13 mouse cellular contexts compared by ENCODE assay signal in genomic region chr6:116004716-116005115, GRCm38 (mm10). TPM values are rescaled to one million over a fixed set of nuclear protein-coding genes. Genes with fewer than 3 reads are reported as not detected.
DNase-seq lines count a peak whose midpoint lies in the region; ATAC-seq and TF ChIP-seq lines count a peak whose summit lies in the region.
"Had no signal": no experiment of that assay in that cellular context is flagged by ENCODE, and none has a peak within 500 bp of the region (broad histone marks: within the 10 kb centered on the region; RNA-seq: fewer than 3 reads in every experiment).

No protein-coding gene starts in this region.

- peak overlapping the region; percentile 90 for H3K27ac ChIP-seq in kidney, adult 2 months (ENCODE audit: insufficient read depth, low read depth, low read length)
- H3K27ac ChIP-seq in spleen, adult 2 months (ENCODE audit: insufficient read depth, low read length) = 0 out of 2 replicates have a peak overlapping the region, but pooled peaks have one; percentile 44
- H3K27ac ChIP-seq in limb, embryonic 13.5 days = peak overlapping the region; percentile 15; the same call in 1 of the 2 replicates
- H3K27ac ChIP-seq in stomach, postnatal 0 days (replicated peaks) = peak overlapping the region; percentile 67
- H3K27ac ChIP-seq in forebrain, postnatal 0 days (ENCODE audit: low read depth, low read length) = no peak overlapping the region

- no peak for DNase-seq in kidney, adult 2 months
- no peak for DNase-seq in kidney, adult 18-20 months
- DNase-seq in spleen, adult 2 months (ENCODE audit: low read depth in 1 of 2, low spot score in 2 of 2) = no peak
- no peak for DNase-seq in spleen, postnatal 10 days (ENCODE audit: low spot score in 2 of 2)
- DNase-seq in stomach, postnatal 0 days (ENCODE audit: low spot score) = no peak
- DNase-seq in forebrain, postnatal 0 days = no peak
- no peak for DNase-seq in cerebellum, adult 9-11 months
- DNase-seq: left cerebral cortex, postnatal 4 days; thymus, postnatal 25 days had no signal

- TF ChIP-seq POLR2A in kidney, adult 2 months (IDR thresholded peaks at IDR 0.05; ENCODE audit: low read depth, low read length) = no peak
- no peak for TF ChIP-seq POLR2A in spleen, adult 2 months (IDR thresholded peaks at IDR 0.05; ENCODE audit: low read depth, low read length)

- H3K4me1 ChIP-seq in kidney, adult 2 months (ENCODE audit: control insufficient read depth, insufficient read depth, low read length) = peaks cover 12% of the 10 kb centered on the region
- H3K4me1 ChIP-seq in spleen, adult 2 months (ENCODE audit: control insufficient read depth, insufficient read depth, insufficient read length) = peaks cover 9% of the 10 kb centered on the region; the same call in 1 of the 2 replicates
- H3K4me1 ChIP-seq in limb, embryonic 13.5 days = peaks cover 21% of the 10 kb centered on the region
- H3K4me1 ChIP-seq in stomach, postnatal 0 days (replicated peaks; ENCODE audit: control insufficient read depth, insufficient read depth) = no peaks in the 10 kb centered on the region
- no peaks in the 10 kb centered on the region for H3K4me1 ChIP-seq in forebrain, postnatal 0 days (ENCODE audit: insufficient read depth)

- H3K9ac ChIP-seq in limb, embryonic 13.5 days = peak overlapping the region; percentile 35; the same call in 1 of the 2 replicates
- no peak overlapping the region for H3K9ac ChIP-seq in stomach, postnatal 0 days (ENCODE audit: low read length)
- H3K9ac ChIP-seq in forebrain, postnatal 0 days = no peak overlapping the region

- 83% methylated on average over 6 of the region's 6 CpGs for WGBS in kidney, adult 2 months
- WGBS in spleen, adult 2 months = 69% methylated on average over 6 of the region's 6 CpGs
- 86% methylated on average over 6 of the region's 6 CpGs for WGBS in limb, embryonic 13.5 days
- WGBS in stomach, postnatal 0 days = 92% methylated on average over 6 of the region's 6 CpGs
- 82% methylated on average over 6 of the region's 6 CpGs for WGBS in forebrain, postnatal 0 days

- no peak overlapping the region for H3K4me3 ChIP-seq in kidney, adult 2 months (ENCODE audit: insufficient read depth, low read depth, low read length)
- H3K4me3 ChIP-seq in spleen, adult 2 months (ENCODE audit: extremely low read depth, insufficient read depth, insufficient read length) = no peak overlapping the region
- no peak overlapping the region for H3K4me3 ChIP-seq in limb, embryonic 13.5 days
- no peak overlapping the region for H3K4me3 ChIP-seq in stomach, postnatal 0 days (ENCODE audit: low read depth, low read length)
- H3K4me3 ChIP-seq in forebrain, postnatal 0 days (ENCODE audit: low read depth, low read length) = no peak overlapping the region
- H3K4me3 ChIP-seq: myocyte had no signal

- H3K27me3 ChIP-seq in kidney, adult 2 months (replicated peaks; ENCODE audit: control insufficient read depth, insufficient read depth, low read length) = no peaks in the 10 kb centered on the region
- no peaks in the 10 kb centered on the region for H3K27me3 ChIP-seq in spleen, adult 2 months (ENCODE audit: control insufficient read depth, insufficient read depth, low read length)
- no peaks in the 10 kb centered on the region for H3K27me3 ChIP-seq in limb, embryonic 13.5 days
- no peaks in the 10 kb centered on the region for H3K27me3 ChIP-seq in stomach, postnatal 0 days (ENCODE audit: control insufficient read depth, insufficient read depth, low read length)
- H3K27me3 ChIP-seq in forebrain, postnatal 0 days (ENCODE audit: insufficient read depth, low read length) = no peaks in the 10 kb centered on the region

- no peak for ATAC-seq in limb, embryonic 13.5 days (ENCODE audit: low FRiP score, low read depth)
- ATAC-seq in stomach, postnatal 0 days (ENCODE audit: low FRiP score, low TSS enrichment) = no peak
- ATAC-seq in forebrain, postnatal 0 days = no peak
- ATAC-seq: CD4-positive, CD25-positive, alpha-beta regulatory T cell, adult 4 months had no signal

- H3K4me2 ChIP-seq in limb, embryonic 13.5 days (replicated peaks) = no peak overlapping the region
- H3K4me2 ChIP-seq in stomach, postnatal 0 days (replicated peaks; ENCODE audit: low read depth) = no peak overlapping the region
- no peak overlapping the region for H3K4me2 ChIP-seq in forebrain, postnatal 0 days (ENCODE audit: low read depth)

- no peak for TF ChIP-seq EP300 in stomach, postnatal 0 days (optimal IDR thresholded peaks at IDR 0.05)

- TF ChIP-seq CTCF in kidney, adult 2 months (conservative IDR thresholded peaks at IDR 0.05; ENCODE audit: insufficient read depth, insufficient read length, low read depth, low read length) = no peak
- TF ChIP-seq CTCF in spleen, adult 2 months (IDR thresholded peaks at IDR 0.05; ENCODE audit: extremely low read depth, insufficient read depth, insufficient read length, insufficient replicate concordance) = no peak
- TF ChIP-seq CTCF in stomach, postnatal 0 days (IDR thresholded peaks at IDR 0.05; ENCODE audit: low read depth) = no peak
- TF ChIP-seq CTCF in forebrain, postnatal 0 days (IDR thresholded peaks at IDR 0.05; ENCODE audit: low read depth) = no peak

- no peaks in the 10 kb centered on the region for H3K36me3 ChIP-seq in kidney, adult 2 months (ENCODE audit: control insufficient read depth, insufficient read depth, low read length)
- H3K36me3 ChIP-seq in spleen, adult 2 months (ENCODE audit: control insufficient read depth, insufficient read depth, low read length) = no peaks in the 10 kb centered on the region
- no peaks in the 10 kb centered on the region for H3K36me3 ChIP-seq in limb, embryonic 13.5 days
- no peaks in the 10 kb centered on the region for H3K36me3 ChIP-seq in stomach, postnatal 0 days (ENCODE audit: control insufficient read depth, insufficient read depth, low read length)
- H3K36me3 ChIP-seq in forebrain, postnatal 0 days (ENCODE audit: insufficient read depth) = no peaks in the 10 kb centered on the region

- H3K9me3 ChIP-seq in limb, embryonic 13.5 days = no peaks in the 10 kb centered on the region
- H3K9me3 ChIP-seq in stomach, postnatal 0 days (ENCODE audit: control insufficient read depth, low read length) = no peaks in the 10 kb centered on the region
- H3K9me3 ChIP-seq in forebrain, postnatal 0 days (ENCODE audit: low read length) = no peaks in the 10 kb centered on the region

RNA-seq across cellular contexts. Expression of gene Plxnd1, which starts 9.9 kb away (rescaled TPM):
- 54.2 and 60.2 TPM in 2 replicates for polyA plus RNA-seq in kidney, adult 2 months (2012; rRNA removed)
- polyA plus RNA-seq in spleen, adult 2 months (2012; rRNA removed) = 66.1 and 87.2 TPM in 2 replicates
- polyA plus RNA-seq in limb, embryonic 13.5 days (2015; fragmentation: Nextera tagmentation; extraction: Ambion mirVana) = 27.6 and 30.0 TPM in 2 replicates
- 9.7 and 10.4 TPM in 2 replicates for polyA plus RNA-seq in stomach, postnatal 0 days (2015; fragmentation: Nextera tagmentation; extraction: Ambion mirVana)
- 44.1 and 63.3 TPM in 2 replicates for total RNA-seq in forebrain, postnatal 0 days (2014; rRNA removed)
- 16.9 and 17.6 TPM in 2 replicates for polyA plus RNA-seq in forebrain, postnatal 0 days (2015; fragmentation: Nextera tagmentation; extraction: Ambion mirVana)

RNA-seq across cellular contexts. Expression of gene H1foo, which starts 60.0 kb away (rescaled TPM):
- polyA plus RNA-seq in kidney, adult 2 months (2012; rRNA removed) = not detected in 2 replicates
- polyA plus RNA-seq in spleen, adult 2 months (2012; rRNA removed) = not detected in 2 replicates
- not detected in 2 replicates for polyA plus RNA-seq in limb, embryonic 13.5 days (2015; fragmentation: Nextera tagmentation; extraction: Ambion mirVana)
- not detected in 2 replicates for polyA plus RNA-seq in stomach, postnatal 0 days (2015; fragmentation: Nextera tagmentation; extraction: Ambion mirVana)
- total RNA-seq in forebrain, postnatal 0 days (2014; rRNA removed) = not detected in 2 replicates
- not detected in 2 replicates for polyA plus RNA-seq in forebrain, postnatal 0 days (2015; fragmentation: Nextera tagmentation; extraction: Ambion mirVana)
- total RNA-seq: left cerebral cortex, postnatal 4 days had no signal
- polyA plus RNA-seq: CD4-positive, CD25-positive, alpha-beta regulatory T cell, adult 4 months; embryonic facial prominence, embryonic 11.5 days; myocyte had no signal
